8 mouse cellular contexts compared by ENCODE assay signal in genomic region chr13:70586969-70587368, GRCm38 (mm10). TPM values are rescaled to one million over a fixed set of nuclear protein-coding genes. Genes with fewer than 3 reads are reported as not detected.
DNase-seq lines count a peak whose midpoint lies in the region; ATAC-seq and TF ChIP-seq lines count a peak whose summit lies in the region.

No protein-coding gene starts in this region.

- ATAC-seq in forebrain, embryonic 14.5 days: peak; percentile 70
- ATAC-seq in intestine, postnatal 0 days: no peak
- ATAC-seq in limb, embryonic 11.5 days (ENCODE audit: insufficient number of reproducible peaks, low FRiP score, low TSS enrichment, low read depth): peak; percentile 55; the same call in 1 of the 2 replicates
- peak; percentile 72 for ATAC-seq in neural tube, embryonic 13.5 days (ENCODE audit: low read depth)
- no peak for ATAC-seq in erythroblast, adult 5-6 weeks (replicated peaks; ENCODE audit: low FRiP score, poor library complexity, severe bottlenecking)

- H3K4me3 ChIP-seq in forebrain, embryonic 14.5 days (ENCODE audit: low read depth, low read length): no peak overlapping the region
- no peak overlapping the region for H3K4me3 ChIP-seq in intestine, postnatal 0 days (ENCODE audit: low read depth, low read length)
- no peak overlapping the region for H3K4me3 ChIP-seq in limb, embryonic 11.5 days (ENCODE audit: low read depth, low read length)
- H3K4me3 ChIP-seq in neural tube, embryonic 13.5 days: no peak overlapping the region

- peak; percentile 67 for DNase-seq in 3T3-L1 (ENCODE audit: low read depth, low spot score)
- DNase-seq in CD4-positive, CD25-positive, alpha-beta regulatory T cell, adult 2 months (ENCODE audit: low read depth, low spot score): peak; percentile 55
- DNase-seq in c-Kit-positive CD71-negative TER-119-negative erythroid progenitor cells, embryonic 14.5 days (ENCODE audit: low read depth): peak; percentile 23
- DNase-seq in forebrain, embryonic 14.5 days (ENCODE audit: low spot score): peak; percentile 80
- peak; percentile 70 for DNase-seq in limb, embryonic 11.5 days (ENCODE audit: low spot score)

- H3K9ac ChIP-seq in forebrain, embryonic 14.5 days (ENCODE audit: low read length): no peak overlapping the region
- no peak overlapping the region for H3K9ac ChIP-seq in intestine, postnatal 0 days (ENCODE audit: low read depth, low read length)
- H3K9ac ChIP-seq in limb, embryonic 11.5 days (ENCODE audit: low read length): no peak overlapping the region
- H3K9ac ChIP-seq in neural tube, embryonic 13.5 days: no peak overlapping the region

- peak; percentile 85 for TF ChIP-seq CTCF in intestine, postnatal 0 days (IDR thresholded peaks at IDR 0.05; ENCODE audit: low read depth)

- 83% methylated on average over 2 of the region's 2 CpGs for WGBS in forebrain, embryonic 14.5 days
- 70% methylated on average over 2 of the region's 2 CpGs for WGBS in intestine, postnatal 0 days
- WGBS in limb, embryonic 11.5 days: 79% methylated on average over 2 of the region's 2 CpGs
- 80% methylated on average over 2 of the region's 2 CpGs for WGBS in neural tube, embryonic 13.5 days

- peaks cover 53% of the 10 kb centered on the region for H3K36me3 ChIP-seq in forebrain, embryonic 14.5 days (ENCODE audit: control insufficient read depth, insufficient read depth, low read length)
- H3K36me3 ChIP-seq in intestine, postnatal 0 days (ENCODE audit: control insufficient read depth, insufficient read depth): peaks cover 42% of the 10 kb centered on the region
- peaks cover 11% of the 10 kb centered on the region; the same call in 1 of the 2 replicates for H3K36me3 ChIP-seq in limb, embryonic 11.5 days (ENCODE audit: control insufficient read depth, insufficient read depth, low read length)
- peaks cover 62% of the 10 kb centered on the region for H3K36me3 ChIP-seq in neural tube, embryonic 13.5 days

- no peaks in the 10 kb centered on the region for H3K9me3 ChIP-seq in forebrain, embryonic 14.5 days (replicated peaks; ENCODE audit: control insufficient read depth, low read length)
- H3K9me3 ChIP-seq in intestine, postnatal 0 days (ENCODE audit: control insufficient read depth): no peaks in the 10 kb centered on the region
- no peaks in the 10 kb centered on the region for H3K9me3 ChIP-seq in limb, embryonic 11.5 days (ENCODE audit: control insufficient read depth, low read length)
- no peaks in the 10 kb centered on the region for H3K9me3 ChIP-seq in neural tube, embryonic 13.5 days

- H3K27me3 ChIP-seq in forebrain, embryonic 14.5 days (replicated peaks; ENCODE audit: control insufficient read depth, insufficient read depth, low read length): no peaks in the 10 kb centered on the region
- no peaks in the 10 kb centered on the region for H3K27me3 ChIP-seq in intestine, postnatal 0 days (replicated peaks; ENCODE audit: control insufficient read depth, insufficient read depth, low read length)
- no peaks in the 10 kb centered on the region for H3K27me3 ChIP-seq in limb, embryonic 11.5 days (ENCODE audit: control insufficient read depth, insufficient read depth, low read length)
- H3K27me3 ChIP-seq in neural tube, embryonic 13.5 days: no peaks in the 10 kb centered on the region

- H3K4me1 ChIP-seq in forebrain, embryonic 14.5 days (ENCODE audit: control insufficient read depth, insufficient read depth, low read length): no peaks in the 10 kb centered on the region
- no peaks in the 10 kb centered on the region for H3K4me1 ChIP-seq in intestine, postnatal 0 days (replicated peaks; ENCODE audit: control insufficient read depth, insufficient read depth, low read length)
- H3K4me1 ChIP-seq in limb, embryonic 11.5 days (ENCODE audit: control insufficient read depth, insufficient read depth, low read length): no peaks in the 10 kb centered on the region
- H3K4me1 ChIP-seq in neural tube, embryonic 13.5 days (replicated peaks): no peaks in the 10 kb centered on the region

- no peak overlapping the region for H3K27ac ChIP-seq in forebrain, embryonic 14.5 days (ENCODE audit: low read depth, low read length)
- no peak overlapping the region for H3K27ac ChIP-seq in intestine, postnatal 0 days (ENCODE audit: low read depth, low read length)
- no peak overlapping the region for H3K27ac ChIP-seq in limb, embryonic 11.5 days (replicated peaks; ENCODE audit: low read depth, low read length)
- no peak overlapping the region for H3K27ac ChIP-seq in neural tube, embryonic 13.5 days (replicated peaks)

- no peak overlapping the region for H3K4me2 ChIP-seq in forebrain, embryonic 14.5 days (ENCODE audit: low read length)
- no peak overlapping the region for H3K4me2 ChIP-seq in intestine, postnatal 0 days (replicated peaks; ENCODE audit: low read depth)
- H3K4me2 ChIP-seq in limb, embryonic 11.5 days (ENCODE audit: low read depth, severe bottlenecking): no peak overlapping the region
- H3K4me2 ChIP-seq in neural tube, embryonic 13.5 days: no peak overlapping the region

RNA-seq across cellular contexts. Expression of gene Ice1, which starts 50.5 kb away (rescaled TPM):
- polyA plus RNA-seq in forebrain, embryonic 14.5 days (2014; fragmentation: Nextera tagmentation; extraction: Ambion mirVana): 36.8 and 39.8 TPM in 2 replicates
- 5.8 and 7.0 TPM in 2 replicates for polyA plus RNA-seq in intestine, postnatal 0 days (2015; fragmentation: Nextera tagmentation; extraction: Ambion mirVana)
- 30.4 and 33.2 TPM in 2 replicates for polyA plus RNA-seq in limb, embryonic 11.5 days (2014; fragmentation: Nextera tagmentation; extraction: Ambion mirVana)
- polyA plus RNA-seq in neural tube, embryonic 13.5 days (2015; fragmentation: Nextera tagmentation; extraction: Ambion mirVana): 24.5 and 24.9 TPM in 2 replicates
- total RNA-seq in erythroblast, adult 5-6 weeks (2015; ENCODE audit: low replicate concordance): 4.2 and 13.4 TPM in 2 replicates
- 4.6 and 6.0 TPM in 2 replicates for total RNA-seq in erythroblast, adult 5-6 weeks (2017; ENCODE audit: low replicate concordance)

Comparison
In these comparisons a context has a peak if more than half of its experiments do, and no peak if none do; other contexts are left out.
1. DNase-seq: peak in every context shown above with its lines; median percentile 80 in forebrain, embryonic 14.5 days; 70 in limb, embryonic 11.5 days; 67 in 3T3-L1; 55 in CD4-positive, CD25-positive, alpha-beta regulatory T cell, adult 2 months; 23 in c-Kit-positive CD71-negative TER-119-negative erythroid progenitor cells, embryonic 14.5 days.
2. ATAC-seq: peak in forebrain, embryonic 14.5 days (single experiment), limb, embryonic 11.5 days (single experiment) and neural tube, embryonic 13.5 days (single experiment); none in intestine, postnatal 0 days (single experiment) and erythroblast, adult 5-6 weeks (single experiment).